Mouse (Mus musculus) intestine, embryonic 14.5 days (tissue): ENCODE results near the gene Slc29a2. TPM values are rescaled to one million over a fixed set of nuclear protein-coding genes. Genes with fewer than 3 reads are reported as not detected.

Experiments used
- ATAC-seq: fragments of 200-750 bp; cut with Nextera tagmentation; replicated peaks from 2 replicates; pipeline ENCODE4 v1.8.0; 2017; ENCODE audit warnings: low read depth, moderate number of reproducible peaks, moderate TSS enrichment, moderate library complexity; ENCODE audit not compliant: low FRiP score, low TSS enrichment
- DNase-seq: peaks from one replicate; pipeline ENCODE4 v3.0.0-alpha.2; 2018; ENCODE audit warnings: low spot score
- H3K27ac ChIP-seq: fragments of 300-500 bp; sonication (generic); 2 replicates; pipeline ENCODE4 v1.5.1; 2014; ENCODE audit warnings: low read depth, mild to moderate bottlenecking, control low read depth
- H3K27me3 ChIP-seq: fragments of 300-500 bp; sonication (generic); replicated peaks from 2 replicates; pipeline ENCODE4 v1.6.1; 2014; ENCODE audit warnings: low read length, control low read depth; ENCODE audit not compliant: control insufficient read depth, insufficient read depth
- H3K36me3 ChIP-seq: fragments of 300-500 bp; sonication (generic); 2 replicates; pipeline ENCODE4 v1.6.1; 2014; ENCODE audit warnings: low read length, control low read depth; ENCODE audit not compliant: control insufficient read depth, insufficient read depth
- H3K4me1 ChIP-seq: fragments of 300-500 bp; sonication (generic); replicated peaks from 2 replicates; pipeline ENCODE4 v1.6.1; 2014; ENCODE audit warnings: low read length, control low read depth, mixed read lengths; ENCODE audit not compliant: control insufficient read depth, insufficient read depth
- H3K4me2 ChIP-seq: fragments of 300-500 bp; sonication (generic); 2 replicates; pipeline ENCODE4 v1.6.1; 2014; ENCODE audit warnings: low read length
- H3K4me3 ChIP-seq: fragments of 300-500 bp; sonication (generic); 2 replicates; pipeline ENCODE4 v1.5.1; 2014; ENCODE audit warnings: low read depth, low read length, control low read depth, mixed read lengths
- H3K9ac ChIP-seq: fragments of 300-500 bp; sonication (generic); 2 replicates; pipeline ENCODE4 v1.6.1; 2014; ENCODE audit warnings: mild to moderate bottlenecking, low read length
- H3K9me3 ChIP-seq: fragments of 300-500 bp; sonication (generic); 2 replicates; pipeline ENCODE4 v1.6.1; 2016; ENCODE audit warnings: low read length, control low read depth; ENCODE audit not compliant: control insufficient read depth
- WGBS: fragments of 180-500 bp; shearing (Covaris S2); extraction: QIAGEN DNeasy Blood & Tissue Kit; methylation state at CpG from one replicate; pipeline ENCODE4 v1.1.7; 2014; 5-methylcytosine and 5-hydroxymethylcytosine counted together
- polyA plus RNA-seq: library from polyadenylated mRNA; unstranded; fragments of >200 nt; fragmentation: Nextera tagmentation; extraction: Ambion mirVana; gene quantifications from 2 replicates; pipeline ENCODE4 v1.2.1, GENCODE M21; 2014

The Slc29a2 gene
- polyA plus RNA-seq, 1 experiment from 2014 or later: 6.8 TPM

- H3K27me3 ChIP-seq: peaks cover 23% of the 10 kb centered on the region
- no peak within 1 kb of the TSS; the same call in 1 of the 2 replicates for H3K27ac ChIP-seq
- WGBS: 20% methylated on average over 14 of the region's 14 CpGs
- ATAC-seq (peak; percentile 65), DNase-seq (peak; percentile 79)
- H3K4me1 ChIP-seq: peaks cover 9% of the 10 kb centered on the region
- no peaks in the 10 kb centered on the region for H3K9me3 ChIP-seq
- H3K36me3 ChIP-seq: peaks cover 37% of the 10 kb centered on the region
- H3K4me3 ChIP-seq: peak within 1 kb of the TSS; percentile 28
- peak within 1 kb of the TSS; percentile 52 for H3K4me2 ChIP-seq
- peak within 1 kb of the TSS; percentile 32; the same call in 1 of the 2 replicates for H3K9ac ChIP-seq
These were observed 26.6 kb downstream of the Slc29a2 start, which contains the start of gene Rin1 for GRCm38 (mm10) chr19:5050047-5050905. Rin1 (plus strand) TSS chr19:5050481.

- Histone ChIP-seq H3K27ac (no peak overlapping the region), H3K9me3 (no peaks in the 10 kb centered on the region), H3K9ac (peak overlapping the region; percentile 32; the same call in 1 of the 2 replicates), H3K4me2 (peak overlapping the region; percentile 52), H3K4me3 (peak overlapping the region; percentile 28), H3K27me3 (peaks cover 23% of the 10 kb centered on the region), H3K4me1 (peaks cover 9% of the 10 kb centered on the region), H3K36me3 (peaks cover 37% of the 10 kb centered on the region)
- DNase-seq: no peak
- WGBS: 6% methylated on average over 17 of the region's 17 CpGs
- ATAC-seq: peak; percentile 59
These were observed 27.4 kb downstream of the Slc29a2 start for GRCm38 (mm10) chr19:5051031-5051430.

GRCm38 (mm10) chr19:5051515-5051914, 27.9 kb downstream of the Slc29a2 start:
- Histone ChIP-seq H3K4me1 (peaks cover 11% of the 10 kb centered on the region), H3K4me3 (0 out of 2 replicates have a peak overlapping the region, but pooled peaks have one; percentile 28), H3K36me3 (peaks cover 33% of the 10 kb centered on the region), H3K27ac (no peak overlapping the region), H3K27me3 (peaks cover 23% of the 10 kb centered on the region), H3K9ac (no peak overlapping the region), H3K9me3 (no peaks in the 10 kb centered on the region), H3K4me2 (peak overlapping the region; percentile 52)
- ATAC-seq (no peak), DNase-seq (no peak)
- WGBS: 59% methylated on average over 3 of the region's 3 CpGs

GRCm38 (mm10) chr19:5052166-5052822, 28.6 kb downstream of the Slc29a2 start:
- Histone ChIP-seq H3K9me3 (no peaks in the 10 kb centered on the region), H3K27me3 (peaks cover 23% of the 10 kb centered on the region), H3K9ac (no peak overlapping the region), H3K4me2 (no peak overlapping the region), H3K4me1 (peaks cover 16% of the 10 kb centered on the region), H3K36me3 (peaks cover 25% of the 10 kb centered on the region), H3K4me3 (no peak overlapping the region), H3K27ac (no peak overlapping the region)
- ATAC-seq (no peak), DNase-seq (no peak)
- WGBS: 43% methylated on average over 25 of the region's 25 CpGs

- Histone ChIP-seq H3K4me2 (no peak overlapping the region), H3K9ac (no peak overlapping the region), H3K36me3 (peaks cover 20% of the 10 kb centered on the region), H3K9me3 (no peaks in the 10 kb centered on the region), H3K4me3 (no peak overlapping the region), H3K27ac (no peak overlapping the region), H3K4me1 (peaks cover 16% of the 10 kb centered on the region), H3K27me3 (peaks cover 23% of the 10 kb centered on the region)
- no peak for DNase-seq
- 64% methylated on average over 17 of the region's 17 CpGs for WGBS
- no peak for ATAC-seq
These were observed 29.2 kb downstream of the Slc29a2 start for GRCm38 (mm10) chr19:5052853-5053252.

- 21% methylated on average over 9 of the region's 9 CpGs for WGBS
- Histone ChIP-seq H3K4me3 (no peak overlapping the region), H3K36me3 (0 out of 2 replicates have a peak, but pooled peaks cover 10% of the 10 kb centered on the region), H3K9me3 (no peaks in the 10 kb centered on the region), H3K4me1 (peaks cover 25% of the 10 kb centered on the region), H3K27me3 (peaks cover 23% of the 10 kb centered on the region), H3K27ac (no peak overlapping the region), H3K9ac (no peak overlapping the region), H3K4me2 (no peak overlapping the region)
- ATAC-seq: no peak
- peak; percentile 81 for DNase-seq
These were observed 30.2 kb downstream of the Slc29a2 start for GRCm38 (mm10) chr19:5053909-5054308.

- Histone ChIP-seq H3K9ac (no peak overlapping the region), H3K27me3 (peaks cover 17% of the 10 kb centered on the region), H3K9me3 (no peaks in the 10 kb centered on the region), H3K27ac (no peak overlapping the region), H3K4me3 (no peak overlapping the region), H3K4me2 (peak overlapping the region; percentile 15; the same call in 1 of the 2 replicates), H3K4me1 (peaks cover 40% of the 10 kb centered on the region), H3K36me3 (no peaks in the 10 kb centered on the region)
- DNase-seq (peak; percentile 82), ATAC-seq (peak; percentile 38; the same call in 1 of the 2 replicates)
- 8% methylated on average over 6 of the region's 6 CpGs for WGBS
These were observed 32.6 kb downstream of the Slc29a2 start for GRCm38 (mm10) chr19:5056251-5056650.

- H3K4me3 ChIP-seq: no peak overlapping the region
- no peaks in the 10 kb centered on the region for H3K36me3 ChIP-seq
- H3K27me3 ChIP-seq: no peaks in the 10 kb centered on the region; the same call in 1 of the 2 replicates
- H3K27ac ChIP-seq: peak overlapping the region; percentile 69
- H3K9me3 ChIP-seq: no peaks in the 10 kb centered on the region
- no peak; the same call in 1 of the 2 replicates for ATAC-seq
- WGBS: 23% methylated on average over 16 of the region's 16 CpGs
- H3K4me2 ChIP-seq: peak overlapping the region; percentile 7; the same call in 1 of the 2 replicates
- H3K4me1 ChIP-seq: peaks cover 42% of the 10 kb centered on the region
- DNase-seq: no peak
- H3K9ac ChIP-seq: no peak overlapping the region
These were observed 34.5 kb downstream of the Slc29a2 start for GRCm38 (mm10) chr19:5057876-5058775.
